Mouse (Mus musculus) forebrain, embryonic 13.5 days (tissue): Measurements from ENCODE around the gene Gngt2. TPM values are rescaled to one million over a fixed set of nuclear protein-coding genes. Genes with fewer than 3 reads are reported as not detected.
A peak's percentile ranks its signal among the peaks of the same experiment; 100 is the strongest.

Source experiments
- ATAC-seq: fragments of 200-750 bp; cut with Nextera tagmentation; 2 replicates; pipeline ENCODE4 v1.8.0; 2017
- H3K27ac ChIP-seq: fragments of 300-500 bp; sonication (generic); 2 replicates; pipeline ENCODE4 v1.5.1; 2015; ENCODE audit warnings: inconsistent platforms, mild to moderate bottlenecking, moderate library complexity
- H3K27me3 ChIP-seq: fragments of 300-500 bp; sonication (generic); 2 replicates; pipeline ENCODE4 v1.6.1; 2015; ENCODE audit warnings: mild to moderate bottlenecking, inconsistent platforms
- H3K36me3 ChIP-seq: fragments of 300-500 bp; sonication (generic); 2 replicates; pipeline ENCODE4 v1.6.1; 2015; ENCODE audit warnings: mild to moderate bottlenecking, inconsistent platforms; ENCODE audit not compliant: poor library complexity, severe bottlenecking
- H3K4me1 ChIP-seq: fragments of 300-500 bp; sonication (generic); 2 replicates; pipeline ENCODE4 v1.6.1; 2015; ENCODE audit warnings: inconsistent platforms
- H3K4me2 ChIP-seq: fragments of 300-500 bp; sonication (generic); 2 replicates; pipeline ENCODE4 v1.6.1; 2015; ENCODE audit warnings: inconsistent platforms, mild to moderate bottlenecking, moderate library complexity
- H3K4me3 ChIP-seq: fragments of 300-500 bp; sonication (generic); 2 replicates; pipeline ENCODE4 v1.5.1; 2015; ENCODE audit warnings: mild to moderate bottlenecking, inconsistent platforms
- H3K9ac ChIP-seq: fragments of 300-500 bp; sonication (generic); 2 replicates; pipeline ENCODE4 v1.6.1; 2015; ENCODE audit warnings: mild to moderate bottlenecking, inconsistent platforms
- H3K9me3 ChIP-seq: fragments of 300-500 bp; sonication (generic); replicated peaks from 2 replicates; pipeline ENCODE4 v1.6.1; 2016; ENCODE audit warnings: inconsistent platforms
- WGBS: fragments of 180-500 bp; shearing (Covaris S2); methylation state at CpG from one replicate; pipeline ENCODE4 v1.1.7; 2015; 5-methylcytosine and 5-hydroxymethylcytosine counted together
- polyA plus RNA-seq: library from polyadenylated mRNA; unstranded; fragments of >200 nt; fragmentation: Nextera tagmentation; extraction: Ambion mirVana; gene quantifications from 2 replicates; pipeline ENCODE4 v1.2.1, GENCODE M21; 2015

Gene Gngt2
- polyA plus RNA-seq, 1 experiment from 2014 or later = 1.4 TPM

GRCm38 (mm10) chr11:95850898-95851297, 13.9 kb downstream of the Gngt2 start:
- ATAC-seq = no peak
- no peaks in the 10 kb centered on the region for H3K36me3 ChIP-seq
- 72% methylated on average over 2 of the region's 2 CpGs for WGBS
- H3K9me3 ChIP-seq = no peaks in the 10 kb centered on the region
- H3K9ac ChIP-seq = no peak overlapping the region
- H3K4me2 ChIP-seq = no peak overlapping the region
- H3K4me1 ChIP-seq = no peaks in the 10 kb centered on the region
- no peak overlapping the region for H3K4me3 ChIP-seq
- no peak overlapping the region for H3K27ac ChIP-seq
- peaks cover 20% of the 10 kb centered on the region for H3K27me3 ChIP-seq

DNA sequence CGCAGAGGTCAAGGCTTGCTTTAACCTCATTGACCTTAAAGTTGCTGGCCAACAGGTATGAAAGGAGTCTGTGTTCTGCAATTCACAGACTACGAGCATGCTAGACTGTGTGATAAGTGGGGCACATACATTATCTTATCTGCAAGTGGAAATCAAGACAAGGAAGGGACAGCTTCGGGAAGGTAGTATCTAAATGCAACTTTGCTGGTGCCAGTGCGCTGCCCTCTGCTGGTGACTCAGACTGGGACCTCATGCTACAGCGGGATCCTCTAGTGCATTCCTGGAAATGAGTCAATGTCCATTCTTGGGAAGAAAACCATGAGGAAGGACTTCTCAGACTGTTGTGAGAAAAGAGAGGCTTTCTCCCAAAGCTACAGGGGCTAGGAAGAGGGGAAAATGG, 16.7 kb downstream of the Gngt2 start:
- no peak overlapping the region for H3K27ac ChIP-seq
- H3K27me3 ChIP-seq = peaks cover 20% of the 10 kb centered on the region
- H3K36me3 ChIP-seq = no peaks in the 10 kb centered on the region
- WGBS = 67% methylated on average over 5 of the region's 5 CpGs
- H3K9ac ChIP-seq = no peak overlapping the region
- H3K4me1 ChIP-seq = peaks cover 7% of the 10 kb centered on the region
- no peak for ATAC-seq
- H3K4me2 ChIP-seq = no peak overlapping the region
- H3K4me3 ChIP-seq = no peak overlapping the region
- no peaks in the 10 kb centered on the region for H3K9me3 ChIP-seq

GRCm38 (mm10) chr11:95857306-95857705, 20.3 kb downstream of the Gngt2 start:
- WGBS = 83% methylated on average over 4 of the region's 4 CpGs

DNA sequence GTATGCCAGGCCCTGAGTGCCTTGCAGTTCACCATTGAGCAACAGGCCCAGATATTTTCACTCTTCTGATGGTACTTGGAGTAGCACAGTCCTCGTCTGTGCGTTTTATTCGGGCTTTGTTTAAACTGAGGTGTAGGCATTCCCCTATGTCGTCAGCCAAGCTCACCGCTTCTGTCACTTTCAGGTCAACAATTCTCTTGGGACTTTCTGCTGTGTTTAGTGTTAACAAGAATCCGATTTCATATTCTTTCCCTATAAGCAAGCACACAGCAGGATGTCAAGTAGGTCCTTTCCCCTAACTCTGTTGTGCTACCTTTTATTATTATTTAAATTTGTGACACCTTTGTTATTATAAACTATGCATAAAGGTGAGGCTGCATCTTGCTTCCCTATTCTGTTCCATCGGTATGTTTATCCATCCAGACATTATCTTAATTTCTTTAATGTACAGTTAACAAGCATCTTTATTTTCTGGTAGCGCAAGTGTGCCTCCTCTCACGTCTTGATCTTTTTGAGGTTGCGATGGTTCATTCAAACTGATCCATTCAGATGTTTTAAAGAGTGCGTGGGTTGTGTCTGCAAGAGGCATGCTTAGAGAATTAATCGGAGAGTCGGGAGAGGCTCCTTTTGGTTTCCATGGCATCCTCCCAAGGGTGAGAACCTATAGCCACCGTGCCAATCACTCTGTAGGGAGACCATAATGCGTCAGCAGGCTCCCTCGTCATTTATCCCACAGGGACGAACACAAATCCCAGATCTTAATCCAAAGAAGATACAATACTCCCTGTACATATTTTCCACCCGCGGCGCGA, 20.9 kb downstream of the Gngt2 start:
- H3K36me3 ChIP-seq = no peaks in the 10 kb centered on the region

More at GRCm38 (mm10) chr11:95857306-95857705, 20.3 kb downstream of the Gngt2 start:
- no peaks in the 10 kb centered on the region for H3K36me3 ChIP-seq
- H3K9me3 ChIP-seq = no peaks in the 10 kb centered on the region
- 0 out of 2 replicates have a peak overlapping the region, but pooled peaks have one; percentile 78 for H3K4me3 ChIP-seq
- ATAC-seq = no peak
- H3K4me2 ChIP-seq = peak overlapping the region; percentile 70
- peaks cover 15% of the 10 kb centered on the region for H3K4me1 ChIP-seq
- H3K27ac ChIP-seq = no peak overlapping the region
- H3K27me3 ChIP-seq = peaks cover 2% of the 10 kb centered on the region; the same call in 1 of the 2 replicates
- H3K9ac ChIP-seq = no peak overlapping the region

GRCm38 (mm10) chr11:95858528-95859467, 21.8 kb downstream of the Gngt2 start:
- Histone ChIP-seq H3K4me3 (peak overlapping the region; percentile 78), H3K9ac (peak overlapping the region; percentile 70), H3K27ac (peak overlapping the region; percentile 86), H3K4me1 (peaks cover 15% of the 10 kb centered on the region), H3K36me3 (no peaks in the 10 kb centered on the region), H3K9me3 (no peaks in the 10 kb centered on the region), H3K4me2 (peak overlapping the region; percentile 70), H3K27me3 (no peaks in the 10 kb centered on the region)
- under 1% methylated on average over 58 of the region's 58 CpGs for WGBS
- peak; percentile 99 for ATAC-seq

More for the DNA sequence above, 20.9 kb downstream of the Gngt2 start:
- Histone ChIP-seq H3K4me1 (peaks cover 15% of the 10 kb centered on the region), H3K4me2 (peak overlapping the region; percentile 70), H3K27me3 (no peaks in the 10 kb centered on the region), H3K9ac (peak overlapping the region; percentile 67), H3K4me3 (peak overlapping the region; percentile 78), H3K9me3 (no peaks in the 10 kb centered on the region), H3K27ac (peak overlapping the region; percentile 79)
- 13% methylated on average over 21 of the region's 21 CpGs for WGBS
- ATAC-seq = peak; percentile 21

DNA sequence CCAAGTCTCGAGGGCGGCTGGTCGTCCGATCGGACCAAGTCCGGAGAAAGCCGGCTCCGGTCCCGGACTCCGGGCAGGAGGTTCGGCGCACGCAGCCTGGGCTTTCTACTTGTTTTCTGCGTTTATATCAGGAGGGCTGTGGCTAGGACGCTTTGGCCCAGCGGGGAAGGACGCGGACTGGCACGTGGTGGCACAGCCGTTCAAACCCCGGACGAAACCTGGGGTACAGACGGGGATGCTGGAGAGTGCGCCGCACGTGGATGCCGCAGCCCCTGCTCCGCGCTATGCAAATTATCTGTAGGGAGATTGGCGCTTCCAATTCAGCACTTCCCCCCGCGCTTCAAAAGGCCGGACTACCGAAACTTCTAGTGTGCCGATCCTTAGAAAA, 22.4 kb downstream of the Gngt2 start:
- Histone ChIP-seq H3K4me2 (peak overlapping the region; percentile 70), H3K4me3 (peak overlapping the region; percentile 78), H3K36me3 (no peaks in the 10 kb centered on the region), H3K27ac (peak overlapping the region; percentile 86), H3K9me3 (no peaks in the 10 kb centered on the region), H3K27me3 (no peaks in the 10 kb centered on the region), H3K9ac (peak overlapping the region; percentile 70), H3K4me1 (peaks cover 15% of the 10 kb centered on the region)
- under 1% methylated on average over 35 of the region's 35 CpGs for WGBS
- ATAC-seq = peak; percentile 67

- Histone ChIP-seq H3K4me2 (peak overlapping the region; percentile 70), H3K9ac (peak overlapping the region; percentile 70), H3K36me3 (no peaks in the 10 kb centered on the region), H3K27ac (peak overlapping the region; percentile 44; the same call in 1 of the 2 replicates), H3K27me3 (no peaks in the 10 kb centered on the region), H3K4me3 (peak overlapping the region; percentile 78), H3K4me1 (peaks cover 15% of the 10 kb centered on the region), H3K9me3 (no peaks in the 10 kb centered on the region)
- no peak for ATAC-seq
- WGBS = 44% methylated on average over 3 of the region's 3 CpGs
Measured at GRCm38 (mm10) chr11:95860071-95860490, 23.1 kb downstream of the Gngt2 start.

GRCm38 (mm10) chr11:95861397-95861796, 24.4 kb downstream of the Gngt2 start:
- Histone ChIP-seq H3K27ac (no peak overlapping the region), H3K9ac (no peak overlapping the region), H3K9me3 (no peaks in the 10 kb centered on the region), H3K36me3 (no peaks in the 10 kb centered on the region), H3K4me3 (no peak overlapping the region), H3K27me3 (no peaks in the 10 kb centered on the region), H3K4me1 (peaks cover 15% of the 10 kb centered on the region), H3K4me2 (no peak overlapping the region)
- 92% methylated on average over 8 of the region's 8 CpGs for WGBS
- no peak for ATAC-seq

DNA sequence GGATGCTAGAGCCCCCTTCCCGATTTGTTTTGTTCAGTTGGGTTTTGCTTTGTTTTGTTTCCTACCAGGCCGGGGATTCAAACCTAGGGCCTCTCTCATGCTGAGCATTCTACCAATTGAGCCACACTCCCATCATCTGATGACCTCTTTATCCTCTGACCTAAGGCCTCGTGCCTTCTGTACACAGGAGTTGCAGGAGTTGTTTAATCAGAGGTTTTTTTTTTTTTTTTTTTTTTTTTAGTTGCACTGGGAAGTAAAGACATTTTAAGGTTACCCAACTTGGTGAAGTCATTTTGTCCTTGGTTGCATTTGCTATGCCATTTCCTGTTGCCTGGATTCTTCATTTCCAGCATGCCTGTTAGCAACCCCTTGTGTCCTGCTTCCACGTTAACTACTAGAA, 32.4 kb downstream of the Gngt2 start:
- no peak overlapping the region for H3K4me3 ChIP-seq
- ATAC-seq = no peak
- no peaks in the 10 kb centered on the region for H3K36me3 ChIP-seq
- H3K27ac ChIP-seq = no peak overlapping the region
- no peaks in the 10 kb centered on the region for H3K27me3 ChIP-seq
- no peaks in the 10 kb centered on the region for H3K9me3 ChIP-seq
- H3K4me2 ChIP-seq = no peak overlapping the region
- H3K4me1 ChIP-seq = no peaks in the 10 kb centered on the region
- 81% methylated on average over 4 of the region's 4 CpGs for WGBS
- H3K9ac ChIP-seq = no peak overlapping the region

DNA sequence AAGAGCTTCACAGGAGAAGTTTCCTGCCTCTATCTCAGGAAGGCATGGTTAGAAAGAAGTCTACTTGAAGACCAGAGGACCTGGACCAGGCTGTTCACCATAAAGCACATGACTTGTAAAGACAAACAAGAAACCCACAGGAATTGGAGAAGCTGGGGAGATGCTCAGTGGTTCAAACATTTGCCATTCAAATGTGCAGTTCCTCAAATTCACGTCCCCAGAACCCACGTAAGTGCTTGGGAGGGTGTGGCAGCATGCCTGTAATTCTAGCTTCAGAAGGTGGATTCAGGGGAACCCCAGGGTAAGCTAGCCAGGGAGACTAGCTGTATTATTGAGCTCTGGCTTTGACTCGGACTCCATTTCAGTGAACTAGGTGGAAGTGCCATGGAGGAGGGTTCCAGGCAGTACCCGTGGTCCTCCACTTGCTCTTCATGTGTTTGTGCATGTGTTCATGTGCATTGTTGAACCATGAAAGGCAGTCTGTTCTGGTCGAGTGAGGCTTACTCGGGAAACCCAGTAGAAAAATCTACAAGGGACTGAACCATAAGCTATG, 33.0 kb downstream of the Gngt2 start:
- no peaks in the 10 kb centered on the region for H3K9me3 ChIP-seq
- no peak overlapping the region for H3K9ac ChIP-seq
- no peak for ATAC-seq
- H3K4me2 ChIP-seq = no peak overlapping the region
- no peaks in the 10 kb centered on the region for H3K4me1 ChIP-seq
- no peak overlapping the region for H3K4me3 ChIP-seq
- 77% methylated on average over 6 of the region's 6 CpGs for WGBS
- H3K27me3 ChIP-seq = no peaks in the 10 kb centered on the region
- no peak overlapping the region for H3K27ac ChIP-seq
- no peaks in the 10 kb centered on the region for H3K36me3 ChIP-seq

DNA sequence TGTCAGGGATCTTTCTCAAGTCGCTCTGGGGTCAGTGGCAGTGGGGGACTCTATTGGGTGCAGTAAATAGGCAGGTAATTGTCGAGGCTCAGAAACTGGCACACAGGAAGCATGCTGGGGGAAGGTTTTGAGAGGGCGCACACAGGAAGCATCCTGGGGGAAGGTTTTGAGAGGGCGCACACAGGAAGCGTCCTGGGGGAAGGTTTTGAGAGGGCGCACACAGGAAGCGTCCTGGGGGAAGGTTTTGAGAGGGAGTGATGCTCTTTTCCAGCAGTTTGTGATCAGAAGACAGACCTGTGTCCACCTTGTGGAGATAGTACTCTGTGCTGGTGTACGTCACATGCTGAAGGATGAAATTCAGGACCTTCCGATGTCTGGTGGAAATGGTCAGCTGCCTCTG, 38.8 kb downstream of the Gngt2 start:
- Histone ChIP-seq H3K36me3 (no peaks in the 10 kb centered on the region), H3K27ac (no peak overlapping the region), H3K9ac (no peak overlapping the region), H3K4me2 (0 out of 2 replicates have a peak overlapping the region, but pooled peaks have one; percentile 11), H3K9me3 (no peaks in the 10 kb centered on the region), H3K4me3 (no peak overlapping the region), H3K4me1 (no peaks in the 10 kb centered on the region), H3K27me3 (no peaks in the 10 kb centered on the region)
- 23% methylated on average over 9 of the region's 9 CpGs for WGBS
- ATAC-seq = no peak
